Mouse (Mus musculus) heart, embryonic 13.5 days (tissue): Measurements from ENCODE around the gene Dixdc1. TPM values are rescaled to one million over a fixed set of nuclear protein-coding genes. Genes with fewer than 3 reads are reported as not detected.

Source experiments
- ATAC-seq: fragments of 200-750 bp; cut with Nextera tagmentation; 2 replicates; pipeline ENCODE4 v1.8.0; 2017; ENCODE audit warnings: moderate TSS enrichment; ENCODE audit not compliant: insufficient number of reproducible peaks, low FRiP score, low TSS enrichment; ENCODE audit errors: extremely low read depth
- H3K27ac ChIP-seq: fragments of 300-500 bp; sonication (generic); replicated peaks from 2 replicates; pipeline ENCODE4 v1.5.1; 2015; ENCODE audit warnings: moderate library complexity, mild to moderate bottlenecking, inconsistent platforms
- H3K27me3 ChIP-seq: fragments of 300-500 bp; sonication (generic); replicated peaks from 2 replicates; pipeline ENCODE4 v1.6.1; 2015; ENCODE audit warnings: mild to moderate bottlenecking, inconsistent platforms
- H3K36me3 ChIP-seq: fragments of 300-500 bp; sonication (generic); 2 replicates; pipeline ENCODE4 v1.6.1; 2015; ENCODE audit warnings: mild to moderate bottlenecking, inconsistent platforms
- H3K4me1 ChIP-seq: fragments of 300-500 bp; sonication (generic); 2 replicates; pipeline ENCODE4 v1.6.1; 2015; ENCODE audit warnings: inconsistent platforms
- H3K4me2 ChIP-seq: fragments of 300-500 bp; sonication (generic); 2 replicates; pipeline ENCODE4 v1.6.1; 2015; ENCODE audit warnings: inconsistent platforms, mild to moderate bottlenecking, moderate library complexity
- H3K4me3 ChIP-seq: fragments of 300-500 bp; sonication (generic); 2 replicates; pipeline ENCODE4 v1.5.1; 2015; ENCODE audit warnings: moderate library complexity, mild to moderate bottlenecking, inconsistent platforms
- H3K9ac ChIP-seq: fragments of 300-500 bp; sonication (generic); 2 replicates; pipeline ENCODE4 v1.6.1; 2015; ENCODE audit warnings: inconsistent platforms, mild to moderate bottlenecking, moderate library complexity
- H3K9me3 ChIP-seq: fragments of 300-500 bp; sonication (generic); 2 replicates; pipeline ENCODE4 v1.6.1; 2016; ENCODE audit warnings: inconsistent platforms
- WGBS: fragments of 180-500 bp; shearing (Covaris S2); methylation state at CpG from one replicate; pipeline ENCODE4 v1.1.7; 2015; ENCODE audit warnings: mixed read lengths; 5-methylcytosine and 5-hydroxymethylcytosine counted together
- polyA plus RNA-seq: library from polyadenylated mRNA; unstranded; fragments of >200 nt; fragmentation: Nextera tagmentation; extraction: Ambion mirVana; gene quantifications from 2 replicates; pipeline ENCODE4 v1.2.1, GENCODE M21; 2015

The Dixdc1 gene
- polyA plus RNA-seq, result 7.5 and 8.1 TPM in 2 replicates

- Histone ChIP-seq H3K9ac (peak within 1 kb of the TSS; percentile 45; the same call in 1 of the 2 replicates), H3K36me3 (0 out of 2 replicates have a peak, but pooled peaks cover 3% of the 10 kb centered on the region), H3K27me3 (no peaks in the 10 kb centered on the region), H3K27ac (peak within 1 kb of the TSS; percentile 63), H3K4me3 (peak within 1 kb of the TSS; percentile 44), H3K4me2 (peak within 1 kb of the TSS; percentile 71), H3K9me3 (no peaks in the 10 kb centered on the region), H3K4me1 (peaks cover 30% of the 10 kb centered on the region)
- WGBS, result 11% methylated on average over 36 of the region's 36 CpGs
- peak; percentile 90 for ATAC-seq
Measured at GRCm38 (mm10) chr9:50738914-50739870, at the start of gene Dixdc1. Gene Dixdc1 (minus strand): TSS chr9:50739517.

GRCm38 (mm10) chr9:50782155-50782554 lies 42.8 kb upstream of the Dixdc1 start:
- Histone ChIP-seq H3K27ac (no peak overlapping the region), H3K4me1 (no peaks in the 10 kb centered on the region), H3K27me3 (no peaks in the 10 kb centered on the region), H3K4me3 (no peak overlapping the region), H3K36me3 (peaks cover 91% of the 10 kb centered on the region), H3K9ac (no peak overlapping the region), H3K9me3 (no peaks in the 10 kb centered on the region), H3K4me2 (no peak overlapping the region)
- WGBS, result 73% methylated on average over 2 of the region's 2 CpGs
- no peak for ATAC-seq

- H3K9ac ChIP-seq, result peak overlapping the region; percentile 97
- no peak for ATAC-seq
- 58% methylated on average over 11 of the region's 11 CpGs for WGBS
- H3K9me3 ChIP-seq, result no peaks in the 10 kb centered on the region
- H3K27me3 ChIP-seq, result no peaks in the 10 kb centered on the region
- H3K27ac ChIP-seq, result no peak overlapping the region
- H3K4me3 ChIP-seq, result peak overlapping the region; percentile 97
- H3K4me2 ChIP-seq, result peak overlapping the region; percentile 86
- H3K4me1 ChIP-seq, result peaks cover 21% of the 10 kb centered on the region
- H3K36me3 ChIP-seq, result peaks cover 49% of the 10 kb centered on the region
Measured at GRCm38 (mm10) chr9:50776162-50776760, 36.9 kb upstream of the Dixdc1 start.

GRCm38 (mm10) chr9:50775662-50776126 lies 36.4 kb upstream of the Dixdc1 start:
- ATAC-seq, result no peak
- Histone ChIP-seq H3K9me3 (no peaks in the 10 kb centered on the region), H3K4me2 (peak overlapping the region; percentile 86), H3K4me3 (peak overlapping the region; percentile 97), H3K9ac (peak overlapping the region; percentile 97), H3K27ac (peak overlapping the region; percentile 70), H3K4me1 (peaks cover 21% of the 10 kb centered on the region), H3K27me3 (no peaks in the 10 kb centered on the region), H3K36me3 (peaks cover 47% of the 10 kb centered on the region)
- WGBS, result under 1% methylated on average over 27 of the region's 30 CpGs

GRCm38 (mm10) chr9:50774991-50775612 lies 35.8 kb upstream of the Dixdc1 start, which contains the start of the genes Alg9 and 1110032A03Rik:
Gene Alg9 (plus strand): TSS chr9:50775019.
Gene 1110032A03Rik (minus strand): TSS chr9:50775520.
- ATAC-seq, result peak; percentile 65; the same call in 1 of the 2 replicates
- Histone ChIP-seq H3K36me3 (peaks cover 42% of the 10 kb centered on the region), H3K27ac (peak within 1 kb of the TSS; percentile 70), H3K27me3 (no peaks in the 10 kb centered on the region), H3K9ac (peak within 1 kb of the TSS; percentile 97), H3K4me3 (peak within 1 kb of the TSS; percentile 97), H3K9me3 (no peaks in the 10 kb centered on the region), H3K4me1 (peaks cover 21% of the 10 kb centered on the region), H3K4me2 (peak within 1 kb of the TSS; percentile 86)
- under 1% methylated on average over 31 of the region's 51 CpGs for WGBS

GRCm38 (mm10) chr9:50774026-50774462 lies 34.7 kb upstream of the Dixdc1 start:
- peak overlapping the region; percentile 97 for H3K9ac ChIP-seq
- 71% methylated on average over 4 of the region's 4 CpGs for WGBS

GRCm38 (mm10) chr9:50770011-50770410 lies 30.7 kb upstream of the Dixdc1 start:
- Histone ChIP-seq H3K9me3 (no peaks in the 10 kb centered on the region), H3K27ac (no peak overlapping the region), H3K36me3 (peaks cover 19% of the 10 kb centered on the region), H3K4me1 (peaks cover 31% of the 10 kb centered on the region), H3K4me3 (no peak overlapping the region), H3K27me3 (no peaks in the 10 kb centered on the region), H3K9ac (peak overlapping the region; percentile 50; the same call in 1 of the 2 replicates), H3K4me2 (no peak overlapping the region)
- WGBS, result 69% methylated on average over 2 of the region's 2 CpGs
- ATAC-seq, result no peak

More at GRCm38 (mm10) chr9:50774026-50774462, 34.7 kb upstream of the Dixdc1 start:
- no peaks in the 10 kb centered on the region for H3K27me3 ChIP-seq
- peaks cover 32% of the 10 kb centered on the region for H3K36me3 ChIP-seq
- ATAC-seq, result no peak
- H3K4me3 ChIP-seq, result no peak overlapping the region
- no peak overlapping the region for H3K27ac ChIP-seq
- H3K4me1 ChIP-seq, result peaks cover 28% of the 10 kb centered on the region
- peak overlapping the region; percentile 86 for H3K4me2 ChIP-seq
- no peaks in the 10 kb centered on the region for H3K9me3 ChIP-seq

- Histone ChIP-seq H3K4me3 (peak within 1 kb of the TSS; percentile 66), H3K4me1 (peaks cover 20% of the 10 kb centered on the region), H3K27ac (peak within 1 kb of the TSS; percentile 95), H3K9ac (peak within 1 kb of the TSS; percentile 83), H3K9me3 (no peaks in the 10 kb centered on the region), H3K27me3 (no peaks in the 10 kb centered on the region), H3K36me3 (peaks cover 23% of the 10 kb centered on the region), H3K4me2 (peak within 1 kb of the TSS; percentile 73)
- 3% methylated on average over 59 of the region's 59 CpGs for WGBS
- peak; percentile 90 for ATAC-seq
Measured at GRCm38 (mm10) chr9:50768107-50769002, 29.0 kb upstream of the Dixdc1 start, which contains the start of gene Fdxacb1. Gene Fdxacb1 (plus strand): TSS chr9:50768236.

GRCm38 (mm10) chr9:50767531-50768106 lies 28.3 kb upstream of the Dixdc1 start:
- Histone ChIP-seq H3K9ac (peak overlapping the region; percentile 83), H3K9me3 (no peaks in the 10 kb centered on the region), H3K4me1 (peaks cover 20% of the 10 kb centered on the region), H3K4me3 (peak overlapping the region; percentile 66), H3K4me2 (peak overlapping the region; percentile 73), H3K27ac (peak overlapping the region; percentile 95), H3K36me3 (peaks cover 22% of the 10 kb centered on the region), H3K27me3 (no peaks in the 10 kb centered on the region)
- WGBS, result 5% methylated on average over 17 of the region's 17 CpGs
- 0 out of 2 replicates have a peak, but pooled peaks have one; percentile 5 for ATAC-seq

GRCm38 (mm10) chr9:50763331-50763730 lies 24.0 kb upstream of the Dixdc1 start:
- Histone ChIP-seq H3K4me1 (peaks cover 7% of the 10 kb centered on the region; the same call in 1 of the 2 replicates), H3K9ac (no peak overlapping the region), H3K4me2 (no peak overlapping the region), H3K27me3 (no peaks in the 10 kb centered on the region), H3K36me3 (peaks cover 4% of the 10 kb centered on the region; the same call in 1 of the 2 replicates), H3K9me3 (no peaks in the 10 kb centered on the region), H3K27ac (no peak overlapping the region), H3K4me3 (no peak overlapping the region)
- 71% methylated on average over 1 of the region's 1 CpGs for WGBS
- no peak for ATAC-seq
